Mouse (Mus musculus) intestine, embryonic 16.5 days (tissue): ENCODE measurements at regions not wholly inside any gene's neighbourhood (a gene's known extent, or its start where the extent isn't known, plus 50 kb on each side); places are given as distances from the start of the nearest gene placed in this dataset.

ENCODE experiments used
- ATAC-seq: fragments of 200-750 bp; cut with Nextera tagmentation; 2 replicates; pipeline ENCODE4 v1.8.0; 2017; ENCODE audit warnings: moderate TSS enrichment, moderate library complexity
- H3K27ac ChIP-seq: fragments of 300-500 bp; sonication (generic); 2 replicates; pipeline ENCODE4 v1.5.1; 2014; ENCODE audit warnings: mild to moderate bottlenecking, low read length
- H3K27me3 ChIP-seq: fragments of 300-500 bp; sonication (generic); replicated peaks from 2 replicates; pipeline ENCODE4 v1.6.1; 2014; ENCODE audit warnings: low read length, control low read depth, mixed read lengths; ENCODE audit not compliant: control insufficient read depth, insufficient read depth
- H3K36me3 ChIP-seq: fragments of 300-500 bp; sonication (generic); 2 replicates; pipeline ENCODE4 v1.6.1; 2014; ENCODE audit warnings: low read length, control low read depth; ENCODE audit not compliant: control insufficient read depth, insufficient read depth
- H3K4me1 ChIP-seq: fragments of 300-500 bp; sonication (generic); 2 replicates; pipeline ENCODE4 v1.6.1; 2014; ENCODE audit warnings: low read length, control low read depth, mixed read lengths; ENCODE audit not compliant: control insufficient read depth, insufficient read depth
- H3K4me2 ChIP-seq: fragments of 300-500 bp; sonication (generic); 2 replicates; pipeline ENCODE4 v1.6.1; 2014; ENCODE audit warnings: low read depth, low read length, control low read depth
- H3K4me3 ChIP-seq: fragments of 300-500 bp; sonication (generic); 2 replicates; pipeline ENCODE4 v1.5.1; 2014; ENCODE audit warnings: mild to moderate bottlenecking, low read length
- H3K9ac ChIP-seq: fragments of 300-500 bp; sonication (generic); 2 replicates; pipeline ENCODE4 v1.6.1; 2014; ENCODE audit warnings: low read depth, low read length
- H3K9me3 ChIP-seq: fragments of 300-500 bp; sonication (generic); 2 replicates; pipeline ENCODE4 v1.6.1; 2016; ENCODE audit warnings: low read length, control low read depth; ENCODE audit not compliant: control insufficient read depth
- WGBS: fragments of 180-500 bp; shearing (Covaris S2); extraction: QIAGEN DNeasy Blood & Tissue Kit; methylation state at CpG from one replicate; pipeline ENCODE4 v1.1.7; 2014; 5-methylcytosine and 5-hydroxymethylcytosine counted together

- no peaks in the 10 kb centered on the region for H3K9me3 ChIP-seq
- H3K36me3 ChIP-seq: no peaks in the 10 kb centered on the region
- no peaks in the 10 kb centered on the region for H3K27me3 ChIP-seq
- no peak overlapping the region for H3K4me2 ChIP-seq
- no peak overlapping the region for H3K9ac ChIP-seq
- 77% methylated on average over 5 of the region's 5 CpGs for WGBS
- no peaks in the 10 kb centered on the region for H3K4me1 ChIP-seq
- no peak overlapping the region for H3K4me3 ChIP-seq
- no peak for ATAC-seq
- no peak overlapping the region for H3K27ac ChIP-seq
These were observed 186.9 kb upstream of the Rora start for GRCm38 (mm10) chr9:68466671-68467070.

- Histone ChIP-seq H3K27me3 (no peaks in the 10 kb centered on the region), H3K9ac (no peak overlapping the region), H3K9me3 (no peaks in the 10 kb centered on the region), H3K27ac (no peak overlapping the region), H3K4me3 (no peak overlapping the region), H3K4me2 (no peak overlapping the region), H3K36me3 (no peaks in the 10 kb centered on the region), H3K4me1 (no peaks in the 10 kb centered on the region)
- no peak for ATAC-seq
- 85% methylated on average over 12 of the region's 12 CpGs for WGBS
These were observed 177.2 kb upstream of the Rora start for GRCm38 (mm10) chr9:68476391-68476790.

DNA sequence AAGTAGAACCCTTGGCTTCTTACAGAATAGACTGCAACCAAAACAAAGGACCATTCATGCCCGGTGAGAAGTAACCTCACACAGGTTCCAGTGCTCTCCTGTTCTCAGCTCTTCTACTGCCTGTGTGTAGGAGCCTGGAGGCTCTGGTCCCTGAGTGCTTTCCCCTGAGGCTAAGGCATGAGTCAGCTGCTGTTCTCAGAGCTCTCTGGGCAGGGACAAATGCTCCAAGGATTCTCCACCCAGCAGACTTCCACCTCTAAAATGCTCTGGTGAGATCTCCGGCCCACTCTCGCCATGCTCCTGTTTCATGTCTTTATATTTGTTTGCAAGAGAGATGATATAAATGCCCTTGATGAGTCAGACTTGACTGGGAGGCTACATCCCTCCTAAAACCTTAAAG is 176.1 kb upstream of the Rora start:
- Histone ChIP-seq H3K27ac (no peak overlapping the region), H3K27me3 (no peaks in the 10 kb centered on the region), H3K4me3 (no peak overlapping the region), H3K4me2 (no peak overlapping the region), H3K9ac (no peak overlapping the region), H3K4me1 (no peaks in the 10 kb centered on the region), H3K9me3 (no peaks in the 10 kb centered on the region), H3K36me3 (no peaks in the 10 kb centered on the region)
- no peak for ATAC-seq
- 75% methylated on average over 3 of the region's 3 CpGs for WGBS

DNA sequence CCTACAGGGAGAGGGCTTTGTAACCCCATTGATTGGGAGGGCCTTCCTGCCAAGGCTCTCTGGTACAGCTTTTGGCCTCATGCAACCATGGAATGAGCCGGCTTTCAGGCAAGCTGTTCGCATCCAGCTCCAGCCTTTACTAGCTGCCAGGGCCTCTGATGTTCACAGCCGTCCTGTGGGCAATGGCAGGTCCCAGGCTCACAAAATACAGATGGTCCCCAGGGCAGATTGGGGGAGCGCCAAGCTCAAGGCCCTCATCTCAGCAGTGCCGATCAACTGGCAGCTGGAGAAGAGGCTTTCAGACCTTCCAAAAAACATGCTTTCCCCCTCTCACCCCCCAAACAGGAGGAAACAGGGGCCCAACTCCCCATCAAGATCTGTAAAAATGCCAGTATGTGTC is 166.9 kb upstream of the Rora start:
- Histone ChIP-seq H3K27ac (no peak overlapping the region), H3K4me2 (no peak overlapping the region), H3K27me3 (no peaks in the 10 kb centered on the region), H3K4me1 (no peaks in the 10 kb centered on the region), H3K9ac (no peak overlapping the region), H3K36me3 (no peaks in the 10 kb centered on the region), H3K9me3 (no peaks in the 10 kb centered on the region), H3K4me3 (no peak overlapping the region)
- 78% methylated on average over 5 of the region's 5 CpGs for whole genome bisulfite sequencing
- ATAC-seq: no peak

DNA sequence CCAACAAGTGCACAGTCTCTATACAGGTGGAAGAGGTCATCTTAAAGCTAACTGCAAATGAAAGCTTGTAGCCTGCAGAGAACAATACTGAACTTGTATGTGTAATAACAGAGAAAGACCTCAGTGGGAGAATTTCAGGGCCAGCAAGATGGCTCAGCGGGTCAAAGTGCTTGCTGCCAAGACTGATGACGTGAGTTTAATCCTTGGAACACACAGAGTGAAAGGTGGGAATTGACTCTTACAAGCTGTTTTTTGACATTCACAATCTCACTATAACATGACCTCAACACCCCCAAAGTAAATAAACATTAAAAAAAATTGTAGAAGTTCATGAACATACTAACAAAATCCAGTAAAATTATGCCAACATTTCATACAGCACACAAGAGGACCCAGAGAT is 162.4 kb upstream of the Rora start:
- Histone ChIP-seq H3K27ac (no peak overlapping the region), H3K9me3 (no peaks in the 10 kb centered on the region), H3K4me1 (no peaks in the 10 kb centered on the region), H3K36me3 (no peaks in the 10 kb centered on the region), H3K4me2 (no peak overlapping the region), H3K4me3 (no peak overlapping the region), H3K27me3 (no peaks in the 10 kb centered on the region), H3K9ac (no peak overlapping the region)
- 80% methylated on average over 2 of the region's 2 CpGs for WGBS
- ATAC-seq: no peak

DNA sequence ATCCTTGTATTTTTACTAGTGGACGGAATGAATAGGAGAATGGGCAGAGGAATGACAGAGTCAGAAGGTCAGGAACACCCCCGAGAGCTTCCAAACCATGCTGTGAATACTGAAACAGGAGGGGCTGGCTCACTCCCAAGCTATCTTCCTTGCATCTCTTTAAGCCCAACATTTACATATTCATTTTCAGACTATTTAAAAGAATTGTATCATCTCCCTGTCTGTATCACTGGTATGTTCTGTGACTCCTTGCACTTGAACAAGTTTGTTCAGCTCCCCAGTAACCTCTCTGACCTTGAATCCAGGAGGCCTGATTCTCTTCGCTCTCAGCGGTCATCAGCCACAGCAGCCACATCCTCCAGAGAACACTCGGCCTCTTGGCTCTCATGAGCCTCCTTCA is 132.4 kb upstream of the Rora start:
- Histone ChIP-seq H3K27me3 (no peaks in the 10 kb centered on the region), H3K4me2 (no peak overlapping the region), H3K27ac (no peak overlapping the region), H3K9ac (no peak overlapping the region), H3K4me1 (no peaks in the 10 kb centered on the region), H3K36me3 (no peaks in the 10 kb centered on the region), H3K4me3 (no peak overlapping the region), H3K9me3 (no peaks in the 10 kb centered on the region)
- no peak for ATAC-seq
- WGBS: 67% methylated on average over 5 of the region's 5 CpGs

GRCm38 (mm10) chr9:68561767-68562552 is 91.6 kb upstream of the Rora start:
- no peak for ATAC-seq
- no peak overlapping the region for H3K4me3 ChIP-seq
- H3K36me3 ChIP-seq: no peaks in the 10 kb centered on the region
- H3K9me3 ChIP-seq: no peaks in the 10 kb centered on the region
- H3K27ac ChIP-seq: no peak overlapping the region
- WGBS: 55% methylated on average over 14 of the region's 14 CpGs
- H3K27me3 ChIP-seq: no peaks in the 10 kb centered on the region
- H3K4me1 ChIP-seq: no peaks in the 10 kb centered on the region
- no peak overlapping the region for H3K4me2 ChIP-seq
- H3K9ac ChIP-seq: no peak overlapping the region

GRCm38 (mm10) chr9:68563206-68563605 is 90.4 kb upstream of the Rora start:
- no peak overlapping the region for H3K4me2 ChIP-seq
- ATAC-seq: no peak
- no peak overlapping the region for H3K9ac ChIP-seq
- no peak overlapping the region for H3K4me3 ChIP-seq
- no peaks in the 10 kb centered on the region for H3K9me3 ChIP-seq
- H3K27ac ChIP-seq: no peak overlapping the region
- H3K4me1 ChIP-seq: no peaks in the 10 kb centered on the region
- 80% methylated on average over 4 of the region's 4 CpGs for WGBS
- no peaks in the 10 kb centered on the region for H3K36me3 ChIP-seq
- H3K27me3 ChIP-seq: no peaks in the 10 kb centered on the region

- Histone ChIP-seq H3K27me3 (no peaks in the 10 kb centered on the region), H3K27ac (peak overlapping the region; percentile 62), H3K4me2 (no peak overlapping the region), H3K4me3 (no peak overlapping the region), H3K36me3 (no peaks in the 10 kb centered on the region), H3K9ac (no peak overlapping the region), H3K9me3 (no peaks in the 10 kb centered on the region), H3K4me1 (peaks cover 4% of the 10 kb centered on the region; the same call in 1 of the 2 replicates)
- 40% methylated on average over 1 of the region's 1 CpGs for WGBS
- ATAC-seq: no peak
These were observed 67.8 kb upstream of the Rora start for GRCm38 (mm10) chr9:68585751-68586150.

- no peaks in the 10 kb centered on the region for H3K36me3 ChIP-seq
- no peaks in the 10 kb centered on the region for H3K27me3 ChIP-seq
- 81% methylated on average over 8 of the region's 8 CpGs for WGBS
- no peak overlapping the region for H3K4me3 ChIP-seq
- no peak overlapping the region for H3K27ac ChIP-seq
- no peak overlapping the region for H3K9ac ChIP-seq
- no peak overlapping the region for H3K4me2 ChIP-seq
- no peaks in the 10 kb centered on the region for H3K4me1 ChIP-seq
- ATAC-seq: no peak
- no peaks in the 10 kb centered on the region for H3K9me3 ChIP-seq
These were observed 62.6 kb upstream of the Rora start for GRCm38 (mm10) chr9:68591023-68591422.
